Mouse (Mus musculus): ENCODE measurements around the gene Bckdhb.

Bckdhb gene

GRCm38 (mm10) chr9:83962098-83963086, 37.4 kb downstream of the Bckdhb start:
- no peak for DNase-seq (ENCODE audit: low read depth, low spot score)

GRCm38 (mm10) chr9:83963296-83963695, 38.4 kb downstream of the Bckdhb start:
- DNase-seq (ENCODE audit: low read depth, low spot score) = no peak

DNA sequence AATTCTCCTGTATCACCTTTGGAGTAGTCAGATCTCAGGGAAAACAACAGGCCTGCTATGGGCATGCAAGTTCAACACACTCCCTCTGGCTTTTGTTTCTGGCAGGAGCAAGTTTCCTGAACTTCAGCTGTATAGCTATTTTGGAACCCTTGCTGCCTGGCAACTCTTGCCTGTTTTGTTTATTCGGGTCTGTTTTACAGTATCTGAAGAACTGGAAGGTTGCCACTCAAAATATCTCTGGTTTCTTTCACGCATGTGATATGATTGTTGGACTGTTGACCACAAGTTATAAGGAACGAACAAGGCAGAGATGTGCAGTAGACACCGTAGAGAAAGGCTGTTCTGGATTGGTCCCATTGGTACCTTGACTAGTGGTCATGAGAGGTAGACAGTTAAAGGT, 39.4 kb downstream of the Bckdhb start:
- no peak for DNase-seq (ENCODE audit: low read depth, low spot score)

DNA sequence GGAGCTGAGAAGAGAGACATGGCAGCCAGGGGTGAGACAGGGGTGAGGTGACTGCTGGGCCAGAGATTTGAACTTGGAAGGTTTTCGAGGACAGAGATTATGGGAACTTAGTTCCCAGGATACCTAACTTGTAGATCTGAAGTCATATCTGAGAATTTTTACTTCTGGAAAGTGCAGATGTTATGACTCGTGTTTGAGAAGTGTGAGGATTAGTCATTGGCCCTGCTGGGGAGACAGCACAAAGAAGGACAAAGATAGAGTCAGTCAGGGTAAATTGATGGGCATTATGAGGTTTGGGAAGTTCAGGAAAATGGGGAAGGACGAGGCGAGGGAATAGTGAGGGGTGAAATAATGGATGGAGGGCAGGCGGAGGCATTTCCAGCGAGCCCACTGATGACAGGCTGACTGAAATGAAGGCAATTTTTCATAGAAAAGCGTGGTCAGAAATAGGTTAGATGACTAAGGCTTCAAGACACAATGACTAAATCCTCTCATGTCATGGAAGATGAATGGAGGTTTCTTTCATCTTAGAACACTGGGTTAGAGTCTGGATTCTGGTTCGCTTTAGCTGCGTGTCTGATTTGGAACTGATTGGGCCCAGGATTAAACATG, 42.6 kb downstream of the Bckdhb start:
- DNase-seq (ENCODE audit: low read depth, low spot score) = no peak

DNA sequence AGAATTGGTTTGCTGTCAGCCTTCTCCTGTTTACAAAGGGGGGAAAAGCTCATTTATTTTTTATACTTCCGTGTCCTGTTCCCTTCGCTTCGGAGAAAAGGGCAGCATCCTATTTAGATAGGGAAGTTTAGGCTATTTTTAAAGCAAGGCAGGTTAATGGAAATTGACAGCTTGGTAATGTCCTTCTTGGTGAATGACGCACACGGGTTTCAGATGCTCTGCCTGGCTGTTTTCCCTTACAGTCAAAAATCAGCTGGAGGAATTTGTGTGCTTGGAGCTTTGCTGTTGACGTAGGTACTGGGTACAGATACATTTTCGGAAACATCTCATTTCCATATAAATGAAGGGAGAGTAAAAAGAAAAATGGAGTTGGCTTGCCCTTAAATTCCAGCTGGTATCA, 44.4 kb downstream of the Bckdhb start:
- no peak for DNase-seq (ENCODE audit: low read depth, low spot score)

GRCm38 (mm10) chr9:83973467-83973866, 48.5 kb downstream of the Bckdhb start:
- no peak for DNase-seq (ENCODE audit: low read depth, low spot score)

DNA sequence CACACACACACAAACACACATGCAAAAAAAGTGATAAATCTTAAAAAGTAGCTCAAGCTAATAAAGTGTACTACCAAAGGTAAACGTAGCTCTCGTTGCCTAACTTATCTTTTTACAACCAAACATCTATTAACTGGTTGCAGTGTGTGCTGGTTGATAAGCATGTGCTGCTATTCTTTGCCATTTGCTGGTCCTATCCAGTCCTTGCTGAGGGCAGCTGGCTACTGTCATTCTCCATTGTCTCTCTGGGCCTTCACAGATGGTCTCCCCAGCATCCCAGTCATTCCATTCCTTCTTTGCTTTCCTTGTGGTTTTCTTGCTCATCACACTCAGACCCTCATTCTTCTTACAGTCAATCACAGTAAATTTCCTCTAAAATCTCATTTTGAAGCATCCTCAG, 50.9 kb downstream of the Bckdhb start:
- no peak for DNase-seq (ENCODE audit: low read depth, low spot score)

- no peak for DNase-seq (ENCODE audit: low read depth, low spot score)
These were observed 56.3 kb downstream of the Bckdhb start for GRCm38 (mm10) chr9:83981234-83981633.

DNA sequence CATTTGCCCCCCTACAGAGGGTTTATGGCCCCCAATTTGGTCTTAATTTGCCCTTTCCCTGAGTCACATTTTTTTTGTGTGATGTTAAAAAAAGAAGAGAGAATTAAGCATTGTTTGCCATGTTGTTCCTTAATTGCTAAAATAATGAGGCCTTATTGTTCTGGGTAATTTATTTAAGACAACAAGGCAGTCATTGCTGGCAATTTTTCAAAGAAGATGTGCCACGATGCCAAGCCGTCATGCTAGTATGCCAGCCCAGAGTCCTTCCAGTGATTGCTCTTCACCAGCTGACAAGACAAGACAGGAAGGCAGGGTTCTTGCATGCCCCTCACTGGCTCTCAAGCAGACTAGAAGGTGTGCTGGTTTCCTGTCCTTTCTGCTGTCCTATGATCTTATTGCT, 84.0 kb downstream of the Bckdhb start:
- DNase-seq (ENCODE audit: low read depth, low spot score) = no peak

DNA sequence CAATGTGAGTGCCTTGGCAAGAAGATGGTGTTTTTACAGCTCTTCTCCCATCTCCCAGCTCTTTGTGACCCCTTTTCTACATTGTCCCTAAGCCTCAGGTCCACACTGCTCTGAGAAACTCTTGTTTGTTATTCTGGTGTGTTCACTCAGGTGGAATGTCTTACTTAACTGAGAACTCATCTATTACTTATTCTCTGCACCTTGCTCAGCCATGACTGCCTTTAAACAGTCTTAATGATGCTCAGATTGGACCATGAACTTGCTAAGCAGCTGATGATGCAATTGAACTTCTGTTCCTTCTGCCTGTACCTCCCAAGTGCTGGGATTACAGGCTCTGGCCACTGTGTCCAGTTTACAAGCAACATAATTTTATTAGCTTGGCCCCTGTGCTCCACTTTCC, 86.2 kb downstream of the Bckdhb start:
- no peak for DNase-seq (ENCODE audit: low read depth, low spot score)

DNA sequence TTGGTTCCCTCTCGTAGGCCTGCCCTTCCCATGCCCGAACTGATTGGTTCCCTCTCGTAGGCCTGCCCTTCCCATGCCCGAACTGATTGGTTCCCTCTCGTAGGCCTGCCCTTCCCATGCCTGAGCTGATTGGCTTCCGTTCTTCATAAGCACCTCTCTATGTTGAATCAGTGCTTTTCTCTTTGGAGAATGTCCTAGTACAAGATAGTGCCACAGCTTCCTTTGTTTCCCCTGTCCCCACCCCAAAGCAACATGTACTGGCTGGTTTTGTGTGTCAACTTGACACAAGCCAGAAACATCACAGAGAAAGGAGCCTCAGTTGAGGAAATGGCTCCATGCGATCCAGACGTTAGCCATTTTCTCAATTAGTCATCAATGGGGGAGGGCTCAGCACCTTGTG, 93.2 kb downstream of the Bckdhb start:
- peak; percentile 58 for DNase-seq (ENCODE audit: low read depth, low spot score)

DNA sequence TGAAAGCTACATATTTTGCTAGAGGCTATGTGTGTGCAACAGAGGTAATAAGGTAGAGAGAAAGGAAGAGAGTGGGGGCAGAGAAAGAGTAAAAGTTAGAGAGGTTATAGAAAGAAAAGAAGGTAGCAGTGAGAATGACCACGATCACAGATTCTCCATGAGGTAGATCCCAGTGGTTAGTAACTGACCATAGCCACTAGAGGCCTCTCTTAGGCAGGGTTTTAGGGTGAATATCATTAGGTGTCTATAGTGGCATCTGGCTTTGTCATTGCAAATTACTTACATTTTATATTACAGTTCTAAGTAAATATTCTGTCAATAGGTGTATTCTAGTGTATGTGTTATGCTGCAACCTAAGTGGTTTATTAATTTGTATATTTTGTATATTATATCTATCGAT, 94.7 kb downstream of the Bckdhb start:
- peak; percentile 16 for DNase-seq (ENCODE audit: low read depth, low spot score)

DNA sequence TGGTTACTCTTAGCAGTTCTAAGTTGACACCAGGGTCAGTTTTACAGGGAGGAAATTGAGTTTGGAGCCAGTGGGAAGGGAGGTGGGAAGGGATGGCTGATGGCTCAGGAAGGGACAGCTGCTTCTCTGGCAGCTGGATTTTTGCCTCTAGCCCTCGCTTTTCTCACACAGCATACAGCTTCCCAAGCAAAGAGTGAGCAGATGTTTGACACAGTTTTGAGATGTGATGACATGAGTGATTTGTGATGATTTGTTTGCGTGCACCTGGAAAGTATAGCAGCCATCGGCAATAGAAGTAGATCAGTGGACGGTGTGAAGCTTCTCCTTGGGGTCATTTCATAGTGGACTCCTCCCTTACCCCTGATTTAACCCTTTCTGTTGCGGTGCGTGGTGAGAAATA, 96.2 kb downstream of the Bckdhb start:
- DNase-seq (ENCODE audit: low read depth, low spot score) = no peak

DNA sequence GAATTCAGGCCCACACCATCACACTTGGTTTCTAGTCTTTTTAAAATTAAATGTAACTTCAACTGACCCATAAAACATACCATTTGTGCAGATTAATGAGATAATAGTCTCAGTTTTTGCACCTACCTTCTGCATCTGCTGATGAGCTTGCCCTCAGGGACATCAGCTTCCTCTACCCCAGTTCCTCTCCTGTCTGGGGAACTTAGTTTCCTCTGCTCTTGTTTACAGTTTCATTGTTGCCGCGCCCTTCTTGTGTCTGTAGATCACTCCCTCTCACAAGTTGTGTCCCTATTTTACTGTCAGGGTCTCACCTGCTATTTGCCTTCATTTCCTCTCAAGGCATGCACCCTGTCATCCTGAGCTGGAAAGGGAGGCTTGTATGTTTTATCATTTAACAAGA, 103.2 kb downstream of the Bckdhb start:
- DNase-seq (ENCODE audit: low read depth, low spot score) = no peak

DNA sequence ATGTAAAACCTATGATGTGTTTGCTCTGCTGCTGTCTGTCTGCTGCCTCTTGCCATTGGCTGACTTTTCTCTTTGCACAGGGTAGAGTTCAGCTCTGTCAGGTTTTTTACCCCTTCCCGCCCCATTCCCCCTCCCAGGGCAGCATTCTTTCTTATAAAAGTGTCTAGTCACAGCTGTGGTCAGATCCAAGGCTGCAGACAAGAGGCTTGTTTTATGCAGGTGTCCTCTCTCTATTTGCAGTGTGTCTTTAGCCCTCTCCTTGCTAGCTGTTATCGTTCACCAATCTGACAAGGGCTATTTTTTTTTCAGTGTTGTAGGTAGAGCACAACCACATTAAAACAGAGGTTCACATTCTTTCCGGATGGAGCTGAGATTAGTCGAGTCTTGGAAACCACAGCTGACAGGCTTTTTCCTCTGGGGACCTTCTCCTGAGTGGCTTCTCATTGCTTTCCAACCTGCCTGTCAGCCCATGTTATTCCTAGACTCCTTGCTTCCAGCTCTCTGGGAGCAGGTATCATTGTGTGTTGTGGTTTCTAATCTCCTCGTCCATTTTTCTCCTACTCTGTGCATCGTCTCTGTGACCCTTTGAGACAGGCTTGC, 105.8 kb downstream of the Bckdhb start:
- no peak for DNase-seq (ENCODE audit: low read depth, low spot score)

- no peak for DNase-seq (ENCODE audit: low read depth, low spot score)
These were observed 106.5 kb downstream of the Bckdhb start for GRCm38 (mm10) chr9:84031406-84031805.

GRCm38 (mm10) chr9:84032669-84033341, 107.9 kb downstream of the Bckdhb start:
- DNase-seq (ENCODE audit: low read depth, low spot score) = no peak

- no peak for DNase-seq (ENCODE audit: low read depth, low spot score)
These were observed 111.1 kb downstream of the Bckdhb start for GRCm38 (mm10) chr9:84036046-84036445.

DNA sequence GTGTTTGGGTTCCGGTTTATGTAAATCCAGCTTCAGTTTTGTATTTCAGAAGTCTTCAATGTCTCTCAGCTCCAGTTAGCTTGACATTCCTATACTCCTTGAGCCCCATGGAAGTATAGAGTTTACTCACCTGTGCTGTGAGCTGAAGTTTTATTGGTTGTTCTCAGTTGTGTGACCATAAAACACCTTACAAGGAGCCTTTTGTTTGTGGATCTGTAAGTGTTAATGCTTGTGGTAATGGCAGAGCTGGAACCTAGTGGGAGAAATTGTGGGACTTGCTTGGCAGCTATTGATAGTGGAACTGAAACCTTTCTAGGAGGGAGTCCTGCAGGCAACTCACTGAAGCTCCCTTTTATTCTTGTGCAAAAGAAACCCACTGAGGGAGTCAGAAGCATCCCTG, 112.3 kb downstream of the Bckdhb start:
- DNase-seq (ENCODE audit: low read depth, low spot score) = no peak

DNA sequence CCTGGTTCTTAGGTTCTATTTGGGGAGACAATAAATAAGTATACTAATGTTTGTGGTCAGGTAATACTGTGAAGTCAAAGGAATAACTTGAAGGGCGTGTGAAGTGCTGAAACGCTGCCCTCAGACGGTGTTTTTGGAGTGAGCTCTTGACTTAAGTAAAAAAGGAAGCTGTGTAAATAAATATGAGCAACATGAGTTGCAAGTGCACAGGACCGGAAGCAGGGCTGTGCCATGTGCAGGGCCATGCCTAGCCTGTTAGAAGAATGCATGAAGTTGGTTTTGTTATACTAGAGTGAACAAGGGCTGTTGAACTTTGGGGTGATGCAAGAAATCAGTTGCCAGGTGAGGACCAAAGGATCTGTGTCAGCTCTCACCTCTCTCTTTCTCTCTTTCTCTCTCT, 114.0 kb downstream of the Bckdhb start:
- no peak for DNase-seq (ENCODE audit: low read depth, low spot score)

DNA sequence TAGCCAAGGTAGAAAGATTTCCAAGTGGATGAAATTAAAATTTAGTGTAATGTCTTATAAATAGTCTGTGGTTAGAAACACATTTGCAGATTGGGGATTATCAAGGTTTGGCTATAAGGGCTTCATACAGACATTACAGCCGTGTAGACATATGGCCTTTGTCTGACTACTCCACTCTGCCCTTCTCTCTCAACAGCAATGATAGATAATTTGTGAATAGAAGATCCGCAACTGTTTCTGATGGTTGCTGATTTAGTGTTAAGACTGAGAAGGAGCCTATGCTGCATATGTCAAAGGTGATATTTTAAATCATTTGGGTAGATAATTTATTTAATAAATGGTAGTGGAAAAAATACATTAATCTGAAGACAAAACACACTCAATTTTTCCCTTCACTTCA, 115.4 kb downstream of the Bckdhb start:
- DNase-seq (ENCODE audit: low read depth, low spot score) = no peak

DNA sequence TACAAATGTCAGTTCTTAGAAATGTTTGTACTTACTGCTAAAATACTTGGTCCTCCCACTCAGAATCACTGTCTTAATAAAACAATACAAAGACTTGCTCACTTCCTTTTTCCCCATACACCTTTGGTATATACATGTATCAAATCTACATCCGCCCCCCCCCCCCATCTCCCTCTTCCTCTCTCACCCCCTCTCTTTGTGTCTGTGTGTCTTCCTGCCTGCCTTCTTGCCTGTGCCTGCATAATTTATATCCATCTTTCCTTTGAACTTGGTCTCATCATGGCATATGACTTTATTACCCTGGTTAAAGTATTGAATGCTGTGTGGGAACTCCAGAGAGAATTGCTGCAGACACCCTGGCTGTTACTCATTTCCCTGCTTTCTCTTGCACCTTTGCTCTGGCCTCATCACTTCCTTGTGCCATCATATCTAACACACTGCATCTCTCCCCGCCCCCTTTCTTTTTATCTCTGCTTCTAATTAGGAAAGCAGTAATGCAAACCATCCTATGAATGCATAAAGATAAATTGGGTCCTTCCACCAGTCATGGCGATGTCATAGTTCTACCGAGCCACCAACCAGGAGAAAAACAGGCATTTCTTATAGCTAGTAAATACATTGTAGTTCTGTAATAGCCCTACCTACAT, 116.8 kb downstream of the Bckdhb start:
- DNase-seq (ENCODE audit: low read depth, low spot score) = no peak

Measured in R1 (cell line).